Mouse (Mus musculus) ES-Bruce4 (cell line): ENCODE results near the gene Zfp568. TPM values are rescaled to one million over a fixed set of nuclear protein-coding genes. Genes with fewer than 3 reads are reported as not detected.

Experiments used
- H3K27ac ChIP-seq: 2 replicates; pipeline ENCODE4 v1.5.1; 2012; ENCODE audit warnings: low read length, inconsistent platforms; ENCODE audit not compliant: insufficient read depth
- H3K27me3 ChIP-seq: 2 replicates; pipeline ENCODE4 v1.6.1; 2012; ENCODE audit warnings: mild to moderate bottlenecking, low read length, inconsistent platforms; ENCODE audit not compliant: control insufficient read depth, poor library complexity, insufficient read depth, severe bottlenecking
- H3K36me3 ChIP-seq: 2 replicates; pipeline ENCODE4 v1.6.1; 2012; ENCODE audit warnings: inconsistent platforms, mild to moderate bottlenecking, low read length, moderate library complexity; ENCODE audit not compliant: control insufficient read depth, poor library complexity, insufficient read depth, severe bottlenecking
- H3K4me1 ChIP-seq: one replicate; pipeline ENCODE4 v1.8.1; 2011; ENCODE audit warnings: low read length; ENCODE audit not compliant: control insufficient read depth, insufficient read depth
- H3K4me3 ChIP-seq: 2 replicates; pipeline ENCODE4 v1.5.1; 2011; ENCODE audit warnings: low read depth, mild to moderate bottlenecking, low read length
- H3K9ac ChIP-seq: 2 replicates; pipeline ENCODE4 v1.6.1; 2012; ENCODE audit warnings: low read depth, mild to moderate bottlenecking, inconsistent platforms; ENCODE audit not compliant: poor library complexity, severe bottlenecking
- H3K9me3 ChIP-seq: replicated peaks from 2 replicates; pipeline ENCODE4 v1.6.1; 2012; ENCODE audit warnings: mild to moderate bottlenecking, low read length, inconsistent platforms; ENCODE audit not compliant: control insufficient read depth, poor library complexity, insufficient read depth, severe bottlenecking
- CTCF ChIP-seq: IDR thresholded peaks from one replicate; pipeline ENCODE4 v1.8.1; 2011; ENCODE audit warnings: low read depth, low read length
- EP300 ChIP-seq: IDR thresholded peaks from 2 replicates; pipeline ENCODE4 v1.6.1; 2011; ENCODE audit warnings: low read depth, low read length; ENCODE audit not compliant: insufficient read depth
- POLR2A ChIP-seq: IDR thresholded peaks from one replicate; pipeline ENCODE4 v1.8.1; 2011; ENCODE audit warnings: low read length; ENCODE audit not compliant: insufficient read depth
- polyA plus RNA-seq: library from polyadenylated mRNA; stranded (reverse); fragments of >200 nt; gene quantifications from 2 replicates; pipeline ENCODE4 v1.2.4, GENCODE M21; 2011; ENCODE audit warnings: low read depth; ENCODE audit not compliant: missing spikeins, insufficient read depth, insufficient read length

Zfp568 gene
- 98.0 and 103 TPM in 2 replicates for polyA plus RNA-seq

DNA sequence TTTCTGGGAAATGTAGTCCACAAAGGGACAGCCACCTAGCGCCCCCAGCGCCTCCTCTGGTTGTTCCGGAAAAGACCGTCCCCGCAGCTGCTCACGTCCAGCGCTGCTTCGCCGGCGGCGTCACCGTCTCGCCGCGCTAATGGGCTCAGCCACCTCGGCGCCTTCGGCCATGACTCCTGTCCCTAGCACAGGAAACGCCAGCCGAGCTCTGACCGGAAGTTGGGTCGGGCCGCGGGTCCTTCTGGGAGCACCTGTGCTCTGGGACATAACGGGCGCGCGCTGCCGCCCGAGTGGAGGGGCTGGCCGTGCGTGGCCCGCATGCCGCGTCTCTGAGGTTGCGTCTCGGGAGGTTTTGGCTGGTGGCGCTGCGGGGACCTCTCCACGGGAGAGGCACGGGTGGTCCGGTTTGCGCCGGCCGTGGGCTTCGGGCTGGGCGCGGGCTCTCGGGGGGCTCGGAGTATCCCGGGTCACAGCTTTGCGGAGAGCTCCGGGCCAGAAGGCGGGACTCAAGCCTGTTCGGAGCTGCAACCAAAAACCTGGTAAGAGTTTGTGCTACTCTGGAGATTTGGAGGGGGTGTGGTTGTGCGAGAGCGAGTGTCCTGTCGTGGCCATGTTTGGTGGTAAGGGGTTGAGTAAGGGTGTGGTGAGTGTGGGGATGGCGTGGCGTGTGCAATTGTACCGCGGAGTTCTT lies at the start of gene Zfp568:
Gene Zfp568 (plus strand): TSS at position 266 of the 691 bp plus-strand sequence.
- Histone ChIP-seq H3K9ac (peak within 1 kb of the TSS; percentile 93), H3K9me3 (peaks cover 16% of the 10 kb centered on the region), H3K27ac (peak within 1 kb of the TSS; percentile 100), H3K4me1 (peaks cover 1% of the 10 kb centered on the region), H3K27me3 (no peaks in the 10 kb centered on the region), H3K4me3 (peak within 1 kb of the TSS; percentile 88), H3K36me3 (peaks cover 30% of the 10 kb centered on the region)
- no peak for TF ChIP-seq EP300
- peak; percentile 97 for TF ChIP-seq POLR2A
- TF ChIP-seq CTCF, result peak; percentile 20

- H3K9ac ChIP-seq, result no peak overlapping the region
- peaks cover 18% of the 10 kb centered on the region for H3K36me3 ChIP-seq
- no peaks in the 10 kb centered on the region for H3K9me3 ChIP-seq
- no peaks in the 10 kb centered on the region for H3K27me3 ChIP-seq
- H3K4me1 ChIP-seq, result peaks cover 9% of the 10 kb centered on the region
- TF ChIP-seq POLR2A (no peak), CTCF (no peak), EP300 (no peak)
- no peak overlapping the region for H3K4me3 ChIP-seq
- H3K27ac ChIP-seq, result no peak overlapping the region
These were observed 44.9 kb upstream of the Zfp568 start for GRCm38 (mm10) chr7:29938856-29939255.

DNA sequence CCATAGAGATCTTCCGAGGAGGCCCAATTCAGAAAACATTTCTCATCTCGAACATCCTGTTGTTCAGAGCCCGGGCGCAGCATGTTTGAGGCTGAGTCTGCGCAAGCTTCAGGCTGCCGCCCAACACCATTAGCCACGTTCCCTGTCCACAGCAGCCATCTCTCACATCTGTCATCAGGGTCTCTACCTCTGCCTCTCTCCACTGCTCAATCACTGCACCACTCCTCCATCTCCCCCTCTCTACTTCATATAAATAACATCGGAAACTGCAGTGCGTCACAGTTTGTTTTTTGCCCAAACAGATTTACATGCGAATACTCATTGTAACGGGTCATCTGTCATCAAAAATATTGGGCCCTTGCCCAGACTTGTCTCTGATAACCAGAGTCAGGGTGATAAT lies 42.7 kb upstream of the Zfp568 start:
- Histone ChIP-seq H3K4me3 (peak overlapping the region; percentile 36), H3K4me1 (peaks cover 9% of the 10 kb centered on the region), H3K27me3 (no peaks in the 10 kb centered on the region), H3K9me3 (no peaks in the 10 kb centered on the region), H3K27ac (peak overlapping the region; percentile 13; the same call in 1 of the 2 replicates), H3K36me3 (no peaks in the 10 kb centered on the region; the same call in none of the 2 replicates), H3K9ac (peak overlapping the region; percentile 9; the same call in 1 of the 2 replicates)
- no peak for TF ChIP-seq CTCF
- TF ChIP-seq POLR2A, result no peak
- no peak for TF ChIP-seq EP300

- Histone ChIP-seq H3K9me3 (no peaks in the 10 kb centered on the region), H3K4me3 (no peak overlapping the region; the same call in 1 of the 2 replicates), H3K27me3 (no peaks in the 10 kb centered on the region), H3K4me1 (peaks cover 9% of the 10 kb centered on the region), H3K9ac (peak overlapping the region; percentile 73), H3K36me3 (no peaks in the 10 kb centered on the region), H3K27ac (peak overlapping the region; percentile 99)
- peak; percentile 68; the same call in 1 of the 2 replicates for TF ChIP-seq EP300
- TF ChIP-seq CTCF, result no peak
These were observed 41.0 kb upstream of the Zfp568 start for GRCm38 (mm10) chr7:29942740-29943139.

- no peaks in the 10 kb centered on the region for H3K9me3 ChIP-seq
- peak overlapping the region; percentile 21; the same call in 1 of the 2 replicates for H3K4me3 ChIP-seq
- no peaks in the 10 kb centered on the region for H3K36me3 ChIP-seq
- H3K9ac ChIP-seq, result peak overlapping the region; percentile 73
- peaks cover 9% of the 10 kb centered on the region for H3K4me1 ChIP-seq
- TF ChIP-seq EP300 (no peak), POLR2A (no peak), CTCF (no peak)
- no peaks in the 10 kb centered on the region for H3K27me3 ChIP-seq
- H3K27ac ChIP-seq, result peak overlapping the region; percentile 99
These were observed 40.0 kb upstream of the Zfp568 start for GRCm38 (mm10) chr7:29943720-29944119.

GRCm38 (mm10) chr7:29944201-29944600 lies 39.6 kb upstream of the Zfp568 start:
- H3K27me3 ChIP-seq, result no peaks in the 10 kb centered on the region
- TF ChIP-seq EP300 (peak; percentile 68; the same call in 1 of the 2 replicates), CTCF (no peak), POLR2A (peak; percentile 45)
- no peaks in the 10 kb centered on the region for H3K36me3 ChIP-seq
- peak overlapping the region; percentile 99 for H3K27ac ChIP-seq
- no peaks in the 10 kb centered on the region for H3K9me3 ChIP-seq
- peaks cover 9% of the 10 kb centered on the region for H3K4me1 ChIP-seq
- peak overlapping the region; percentile 54; the same call in 1 of the 2 replicates for H3K4me3 ChIP-seq
- H3K9ac ChIP-seq, result peak overlapping the region; percentile 38
